Mouse (Mus musculus) cerebellum, postnatal 14 days (tissue): ENCODE measurements around the gene Gm973.

Experiments used
- DNase-seq, 2 experiments: peaks; one replicate each; pipeline ENCODE4 v3.0.0; 2021; ENCODE audit warnings: mixed read lengths in 2 of 2

Gm973 gene

DNA sequence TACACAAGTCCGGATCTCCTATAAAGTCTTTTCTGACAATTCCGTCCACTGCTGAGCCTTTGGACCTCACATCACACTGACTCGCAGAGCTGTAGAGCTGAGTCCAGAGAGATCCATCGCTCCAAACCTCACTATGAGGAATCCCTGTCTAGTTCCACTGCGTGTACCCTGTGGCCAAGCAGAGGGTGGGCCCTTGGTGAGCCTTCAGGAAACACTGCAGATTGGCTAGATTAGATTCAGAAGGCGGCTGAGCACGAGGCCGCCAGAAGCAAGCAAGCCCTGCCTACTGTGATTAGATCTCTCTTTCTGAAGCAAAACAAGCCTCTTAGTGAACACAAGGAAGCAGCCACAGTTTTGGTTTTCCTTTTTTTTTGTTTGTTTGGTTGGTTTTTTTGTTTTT, 27.8 kb downstream of the Gm973 start:
- no peak for DNase-seq

DNA sequence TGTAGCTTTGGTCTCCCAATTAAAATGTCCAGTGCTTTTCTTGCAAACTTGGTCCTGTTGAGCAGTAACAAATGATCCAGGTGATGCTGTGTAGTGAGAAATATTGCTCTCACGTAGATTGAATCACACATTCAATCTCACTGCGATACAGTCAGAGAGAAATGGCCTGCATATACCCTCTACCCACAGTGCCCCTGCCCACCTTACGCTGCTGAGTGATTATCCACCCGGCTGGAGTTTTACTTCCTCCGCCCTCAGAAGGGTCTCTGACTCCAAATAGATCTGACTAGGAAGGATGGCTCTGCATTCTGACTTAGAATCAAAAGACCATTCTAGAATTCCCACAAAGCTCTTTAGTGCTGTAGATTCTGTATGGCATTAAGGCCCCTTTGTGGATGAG, 32.4 kb downstream of the Gm973 start:
- DNase-seq, result no peak

DNA sequence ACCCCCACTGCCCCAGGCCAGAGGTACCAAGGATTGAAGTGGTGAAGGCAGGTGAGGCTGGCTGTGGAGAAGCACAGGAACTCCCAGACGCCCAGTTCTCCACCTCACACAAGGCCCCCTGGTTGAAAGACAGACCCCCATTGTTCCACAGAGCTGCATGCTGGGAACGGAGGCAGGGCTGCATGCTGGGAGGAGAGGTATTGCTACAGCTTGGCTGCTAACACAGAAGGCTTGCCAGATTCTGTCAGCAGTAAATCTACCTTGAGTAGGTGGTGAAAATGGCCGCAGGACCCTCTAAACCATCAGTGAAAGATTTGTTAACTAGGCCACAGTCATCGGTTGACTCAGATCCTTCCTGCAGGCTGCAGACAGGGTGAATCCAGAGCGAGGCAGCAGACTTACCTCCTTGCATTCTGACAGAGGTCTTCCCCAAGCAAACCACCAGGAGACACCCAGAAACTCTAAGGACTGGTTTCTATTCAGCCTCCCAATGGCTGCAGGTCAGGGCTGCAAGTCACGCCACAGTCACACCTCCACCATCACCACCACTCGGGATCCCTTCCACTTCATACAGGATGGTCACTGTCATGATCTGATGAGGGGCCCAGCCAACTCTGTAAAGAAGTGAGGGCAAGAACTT, 33.1 kb downstream of the Gm973 start:
- no peak for DNase-seq

DNA sequence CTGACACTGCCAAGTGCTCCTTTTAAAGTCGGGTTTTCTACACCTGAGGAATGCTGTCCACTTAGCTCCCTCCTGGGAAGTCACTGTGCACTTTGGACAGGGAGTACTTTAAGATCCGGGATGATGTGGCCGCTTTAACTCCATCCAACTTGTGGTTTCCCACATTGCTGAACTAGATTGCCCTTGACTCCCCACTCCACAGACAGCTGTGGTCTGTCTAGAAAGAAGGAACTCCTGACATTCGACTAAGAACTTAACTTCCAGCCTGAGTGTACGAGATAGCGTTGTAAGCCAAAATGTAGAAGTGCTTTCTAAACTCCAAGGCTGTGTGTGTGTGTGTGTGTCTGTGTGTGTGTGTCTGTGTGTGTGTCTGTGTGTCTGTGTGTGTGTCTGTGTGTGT, 34.2 kb downstream of the Gm973 start:
- DNase-seq, result no peak

DNA sequence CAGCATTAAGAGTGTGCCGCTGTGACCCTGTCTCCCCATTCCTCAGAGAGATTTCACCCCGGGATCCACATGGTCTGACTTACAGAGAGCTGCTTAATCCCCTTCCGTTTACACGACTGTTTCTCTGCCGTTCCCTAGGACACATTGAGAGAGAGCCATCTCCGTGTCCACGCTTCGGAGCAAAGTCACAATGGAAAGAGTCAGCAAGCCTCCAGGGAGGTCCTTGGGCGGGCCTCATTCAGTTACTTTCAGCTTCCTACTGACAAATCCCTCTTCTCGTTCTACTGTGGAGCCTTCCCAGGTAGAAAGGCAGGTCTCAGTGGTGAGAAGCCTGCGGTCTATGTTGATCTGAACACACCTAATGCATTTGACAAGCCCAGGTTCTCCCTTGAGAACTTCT, 34.9 kb downstream of the Gm973 start:
- no peak for DNase-seq

DNA sequence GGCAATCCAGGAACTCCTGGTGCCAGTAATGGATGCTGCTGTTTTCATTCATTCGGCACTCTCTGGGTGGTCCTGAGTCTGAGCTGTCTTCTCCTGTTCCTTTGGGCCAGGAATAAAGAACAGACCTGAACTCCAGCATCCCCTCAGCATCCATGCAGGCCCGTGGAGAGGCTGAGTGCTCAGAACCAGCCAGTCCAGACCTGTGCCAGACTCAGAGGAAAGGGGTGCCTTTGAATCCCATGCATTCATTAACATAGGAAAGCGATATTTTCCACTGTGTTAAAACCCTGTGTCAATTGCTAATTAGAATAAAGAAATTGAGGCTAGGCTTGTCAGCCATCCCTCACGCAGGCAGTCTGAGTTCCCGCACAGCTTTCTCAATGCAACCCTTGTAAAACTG, 37.6 kb downstream of the Gm973 start:
- no peak for DNase-seq

DNA sequence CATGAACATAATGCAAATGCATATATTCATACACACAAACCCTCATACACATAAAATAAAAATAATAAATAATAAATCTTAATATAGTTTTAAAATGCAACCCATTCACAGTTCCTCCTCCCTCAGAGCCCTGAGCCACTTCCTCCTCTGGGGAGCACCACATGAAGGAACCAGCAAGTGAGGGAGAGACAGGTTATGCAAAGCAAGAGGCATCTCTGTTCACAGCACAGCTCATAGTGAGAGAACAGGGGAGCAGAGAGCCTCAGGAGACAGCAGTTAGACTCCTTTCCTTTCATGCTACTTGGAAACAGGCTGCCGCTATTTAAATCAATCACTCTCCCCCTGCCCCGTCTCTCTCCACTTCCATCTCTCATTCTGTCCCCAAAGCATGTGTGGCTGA, 47.5 kb downstream of the Gm973 start:
- DNase-seq, result no peak

DNA sequence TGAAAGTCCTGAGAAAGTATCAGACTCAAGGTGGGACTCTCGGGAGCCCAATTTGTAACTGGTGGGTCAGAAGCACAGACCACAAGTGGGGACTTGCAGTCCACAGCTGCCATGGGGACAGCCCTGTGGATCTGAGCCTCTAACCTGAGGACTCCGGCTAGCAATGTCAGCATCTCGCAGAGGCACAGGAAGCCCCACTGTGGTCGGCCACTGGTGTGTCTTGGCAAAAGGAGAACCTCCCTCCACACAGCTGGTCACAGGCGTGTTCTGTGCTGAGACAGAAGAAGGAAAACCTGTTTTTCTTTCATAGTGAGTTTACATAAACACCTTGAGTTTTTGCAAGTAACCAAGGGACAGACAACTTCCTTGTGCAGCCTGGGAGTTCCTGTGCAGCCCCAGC, 49.7 kb downstream of the Gm973 start:
- no peak for DNase-seq

DNA sequence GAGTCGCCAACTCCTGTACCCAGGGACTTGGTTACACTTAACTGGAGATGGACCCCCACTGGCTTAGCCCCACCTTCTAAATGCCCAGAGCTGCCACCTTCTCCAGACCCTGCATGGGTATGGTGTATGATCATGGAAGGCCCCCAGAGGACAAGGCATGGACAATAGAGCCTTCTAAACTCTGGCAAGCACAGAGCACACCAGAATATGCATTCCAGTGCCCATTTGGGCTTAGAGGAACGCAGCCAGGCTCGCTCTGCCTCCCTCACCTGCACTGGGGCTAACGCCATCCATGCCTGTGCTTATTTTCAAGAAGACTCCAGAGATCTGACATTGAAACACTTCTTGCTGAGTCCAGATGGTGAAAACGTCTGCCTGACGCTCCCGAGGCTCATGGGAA, 50.2 kb downstream of the Gm973 start:
- DNase-seq, result peak in 1 of 2 experiments; percentile 44

DNA sequence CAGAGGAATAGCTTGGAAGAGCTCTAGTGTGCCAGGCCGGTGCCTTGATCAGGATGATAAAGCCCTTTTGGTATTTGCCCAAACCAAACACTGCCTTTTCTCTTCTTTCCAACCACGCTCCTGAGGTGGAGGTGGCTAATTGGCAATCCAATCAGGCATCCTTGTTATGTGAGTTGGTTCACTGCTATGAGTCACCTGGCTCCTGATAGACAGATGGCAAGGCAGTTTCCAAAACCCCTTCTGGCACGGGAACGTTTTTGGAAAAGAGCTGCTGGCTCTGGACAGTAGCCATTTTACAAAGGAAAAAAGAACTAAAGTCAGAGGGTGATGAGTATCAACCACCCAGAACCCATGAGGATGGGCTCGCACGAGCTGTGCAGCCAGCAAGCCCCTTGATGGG, 50.9 kb downstream of the Gm973 start:
- peak; percentile 82 to 88 for DNase-seq

DNA sequence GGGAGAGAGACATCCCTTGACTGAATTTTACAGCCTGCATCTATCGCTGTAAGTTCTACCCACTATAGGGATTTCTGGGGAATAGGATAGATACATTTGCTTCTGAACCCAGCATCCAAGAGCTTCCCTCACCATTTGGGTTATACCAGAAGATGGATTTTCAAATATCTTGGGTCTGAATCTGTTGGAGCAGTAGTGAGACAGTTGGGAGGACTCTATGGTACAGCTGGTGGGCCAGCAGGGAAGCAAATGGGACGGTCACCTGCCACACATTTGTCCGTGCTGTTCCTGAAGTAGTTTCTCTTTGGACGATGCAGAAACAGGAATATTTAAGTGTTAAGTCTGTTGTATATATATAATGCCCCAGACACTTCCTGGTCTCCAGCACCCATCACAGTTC, 51.5 kb downstream of the Gm973 start:
- peak; percentile 61 to 71 for DNase-seq

DNA sequence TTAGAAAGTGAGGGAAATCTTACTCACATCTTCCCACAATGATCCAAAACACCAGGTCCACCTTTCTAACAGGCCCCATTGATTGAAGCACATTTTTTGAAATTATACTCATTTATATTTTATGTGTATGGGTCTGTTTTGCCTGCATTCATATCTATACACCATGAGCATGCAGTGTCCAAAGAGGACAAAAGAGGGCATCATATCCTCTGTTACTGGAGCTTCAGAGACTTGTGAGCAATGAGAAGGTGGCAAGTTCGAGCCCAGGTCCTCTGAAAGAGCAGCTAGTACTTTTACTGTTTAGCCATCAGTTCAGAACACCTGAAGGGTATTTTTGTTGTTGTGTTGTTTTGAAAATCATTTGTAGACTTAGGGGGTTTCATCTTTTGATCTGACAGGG, 52.2 kb downstream of the Gm973 start:
- no peak for DNase-seq

DNA sequence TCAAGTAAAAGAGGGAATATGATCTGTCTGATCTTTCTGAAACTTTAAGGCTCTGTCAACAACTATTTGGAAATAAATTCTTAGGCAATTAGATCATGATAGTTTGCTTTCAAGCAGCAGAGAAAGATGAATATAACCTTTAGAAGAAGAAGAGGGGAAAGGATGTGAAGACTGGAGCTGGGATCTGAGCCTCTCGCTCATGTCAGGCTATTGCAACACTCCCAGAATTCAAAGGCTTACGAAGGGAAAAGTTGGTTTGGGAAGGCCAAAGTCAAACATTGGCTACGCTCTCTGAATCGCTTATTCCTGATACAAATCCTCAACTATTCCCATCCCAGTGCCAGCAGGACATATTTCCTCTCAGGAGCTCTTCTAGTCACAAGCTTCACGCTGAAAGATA, 53.2 kb downstream of the Gm973 start:
- DNase-seq, result no peak

DNA sequence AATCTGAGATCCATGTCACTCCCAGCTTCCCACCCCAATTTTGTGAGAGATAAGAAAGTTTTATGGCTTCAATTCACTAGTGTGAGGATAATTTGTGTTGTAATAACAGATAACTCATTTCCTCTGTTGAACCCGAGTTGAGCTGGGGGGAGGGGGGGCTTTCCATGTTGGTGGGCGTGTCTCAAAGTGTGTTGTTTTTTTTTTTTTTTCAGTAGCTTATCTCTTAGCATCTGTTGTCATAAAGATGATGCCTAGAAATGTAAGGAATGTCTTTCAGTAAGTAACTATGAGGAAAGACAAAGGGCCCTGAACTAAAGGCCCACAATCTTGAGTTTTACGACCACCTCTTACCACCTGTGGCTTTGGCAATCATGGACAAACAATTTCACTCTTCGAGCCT, 54.7 kb downstream of the Gm973 start:
- DNase-seq, result no peak

DNA sequence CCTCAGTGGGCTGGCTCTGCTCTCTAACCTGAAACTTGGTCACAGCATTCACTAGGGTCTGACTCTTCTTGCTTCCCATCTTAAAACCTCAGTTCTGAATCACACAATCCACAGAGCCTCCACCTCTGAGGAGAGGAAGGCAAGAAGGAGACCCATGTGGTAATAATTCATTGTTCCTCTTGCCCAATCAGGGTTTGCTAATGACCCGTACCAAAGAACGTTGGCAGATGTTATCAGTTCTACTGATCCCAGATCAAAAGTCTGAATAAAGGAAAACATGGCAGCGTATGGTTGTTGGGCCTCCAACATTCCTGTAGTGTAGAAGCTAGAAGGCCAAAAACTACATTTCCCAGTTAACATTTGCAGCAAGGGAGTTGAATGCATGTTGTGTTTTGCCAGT, 55.4 kb downstream of the Gm973 start:
- DNase-seq, result no peak

DNA sequence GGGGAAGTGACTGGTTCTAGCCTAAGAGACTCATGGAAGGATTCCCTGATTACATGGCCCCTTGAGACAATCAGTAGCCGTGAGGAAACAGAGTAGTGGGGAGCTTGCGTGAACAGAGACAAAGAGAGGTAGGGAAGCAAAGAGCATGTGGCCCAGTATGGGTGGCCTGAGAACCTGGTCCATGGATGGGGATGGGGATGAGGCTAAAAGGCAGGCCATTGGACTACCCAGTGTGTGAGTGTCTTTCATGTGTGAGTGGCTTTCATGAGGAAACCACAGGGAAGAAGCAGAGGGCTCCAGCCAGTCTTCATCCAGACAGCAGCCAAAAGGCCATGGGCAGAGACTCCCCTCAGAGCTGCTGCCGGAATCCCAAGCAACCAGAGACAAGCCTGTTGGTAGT, 57.8 kb downstream of the Gm973 start:
- no peak for DNase-seq

DNA sequence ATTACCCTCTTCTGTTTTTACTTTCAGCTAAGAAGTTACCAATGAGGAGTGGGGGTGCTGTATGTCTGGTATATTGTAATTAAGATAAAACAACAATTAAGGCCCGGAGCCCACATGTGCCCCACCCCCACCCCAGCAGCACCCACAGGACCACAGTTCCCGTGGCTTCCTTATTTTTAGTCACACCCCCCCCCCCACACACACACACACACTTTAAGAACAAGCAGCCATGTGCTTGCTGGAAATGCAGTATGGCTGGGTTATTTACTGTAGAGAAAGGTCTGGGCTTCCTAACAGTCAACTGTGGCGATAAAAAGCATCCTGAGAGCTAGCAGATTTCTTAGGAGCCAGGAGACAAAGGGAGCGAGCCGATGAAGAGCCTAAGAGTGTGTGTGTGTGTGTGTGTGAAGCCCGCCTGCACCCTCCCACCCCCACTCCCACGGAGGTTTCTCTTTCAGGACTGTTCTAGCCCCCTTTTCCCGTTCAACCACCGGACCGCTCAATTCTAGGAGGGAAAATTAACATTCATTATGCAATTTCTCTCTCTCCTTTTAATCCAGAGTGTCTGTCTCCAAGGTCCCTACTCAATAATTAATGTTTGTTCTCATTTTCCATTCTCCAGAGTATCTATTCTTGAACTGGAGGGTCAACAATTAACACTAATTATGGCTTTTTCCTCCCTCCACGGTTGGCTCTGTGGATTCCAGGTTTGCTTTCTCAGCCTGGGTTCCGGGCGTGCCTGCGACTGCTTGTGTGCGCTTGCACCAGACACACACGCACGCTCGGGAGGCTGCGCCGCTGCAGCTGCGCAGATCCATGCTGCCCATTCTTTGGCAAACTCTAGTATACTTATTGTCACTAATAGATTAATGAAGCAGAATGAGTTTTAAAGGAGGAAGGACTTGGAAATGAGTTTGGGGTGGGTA, 58.5 kb downstream of the Gm973 start:
- peak; percentile 31 to 43 for DNase-seq

DNA sequence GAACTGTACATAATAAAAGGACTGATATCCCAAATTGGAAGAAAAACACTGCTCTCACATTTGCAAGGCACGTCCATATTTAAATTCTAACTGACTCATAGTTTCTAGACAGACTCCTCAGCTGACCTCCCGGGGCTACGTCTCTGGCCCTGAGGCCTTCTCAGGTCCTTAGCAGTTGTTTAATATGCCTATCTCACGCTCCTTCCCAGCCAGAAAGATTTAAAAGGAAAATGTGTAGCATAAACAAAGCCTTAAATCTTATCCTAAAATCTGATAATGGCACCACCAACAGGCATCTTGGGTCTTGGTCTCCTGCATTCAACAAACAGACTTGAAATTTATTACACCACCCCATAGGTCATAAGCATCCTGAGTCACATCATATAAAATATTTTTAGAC, 62.7 kb downstream of the Gm973 start:
- no peak for DNase-seq

DNA sequence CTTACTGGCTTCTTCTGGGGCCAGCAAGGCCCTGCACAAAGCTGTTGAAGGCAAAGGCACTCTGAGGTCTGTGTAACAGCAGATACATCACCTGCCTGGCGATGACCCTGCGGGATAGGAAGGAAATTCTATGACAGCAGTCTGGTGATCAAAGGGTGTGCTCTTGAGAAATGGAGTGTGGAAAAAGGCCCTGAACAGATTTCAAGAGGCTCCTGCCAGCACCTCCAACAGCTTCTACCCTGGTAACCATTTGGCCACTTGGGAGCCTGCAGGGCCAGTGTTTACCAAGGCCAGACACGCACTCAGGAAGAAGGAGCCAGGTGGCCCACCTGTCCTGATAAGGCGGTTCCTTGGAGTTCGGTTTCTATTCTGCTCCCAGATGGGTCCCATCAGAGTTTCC, 63.3 kb downstream of the Gm973 start:
- DNase-seq, result peak; percentile 24 to 66

DNA sequence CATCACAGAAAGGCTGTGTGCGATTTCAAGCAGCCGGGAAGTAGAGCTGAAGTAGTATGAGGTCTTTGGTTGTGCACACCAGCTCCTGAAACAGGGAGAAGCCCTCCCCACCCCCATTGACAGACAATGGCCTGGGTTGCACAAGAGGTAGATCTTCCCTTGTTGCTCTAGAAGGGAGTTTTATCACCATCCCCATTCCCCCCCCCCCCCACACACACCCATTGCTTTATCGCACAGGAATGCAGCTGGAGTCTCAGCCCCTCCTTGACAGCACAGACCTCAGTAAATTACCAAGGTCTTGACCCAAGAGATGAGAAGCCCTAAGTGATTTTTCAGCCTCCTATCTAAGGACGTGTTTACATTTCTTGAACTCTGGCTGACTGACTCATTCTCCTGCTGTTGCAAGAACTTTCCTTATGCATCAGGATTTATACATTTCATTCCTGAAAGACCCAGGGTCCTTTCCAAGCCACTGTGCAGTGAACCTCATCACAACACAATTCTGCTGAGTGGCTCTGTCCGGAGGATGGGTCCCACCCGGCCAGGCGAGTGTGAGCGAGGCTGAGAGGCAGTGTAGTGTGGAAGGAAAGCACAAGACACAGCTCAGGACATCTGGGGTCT, 64.2 kb downstream of the Gm973 start:
- DNase-seq, result no peak

DNA sequence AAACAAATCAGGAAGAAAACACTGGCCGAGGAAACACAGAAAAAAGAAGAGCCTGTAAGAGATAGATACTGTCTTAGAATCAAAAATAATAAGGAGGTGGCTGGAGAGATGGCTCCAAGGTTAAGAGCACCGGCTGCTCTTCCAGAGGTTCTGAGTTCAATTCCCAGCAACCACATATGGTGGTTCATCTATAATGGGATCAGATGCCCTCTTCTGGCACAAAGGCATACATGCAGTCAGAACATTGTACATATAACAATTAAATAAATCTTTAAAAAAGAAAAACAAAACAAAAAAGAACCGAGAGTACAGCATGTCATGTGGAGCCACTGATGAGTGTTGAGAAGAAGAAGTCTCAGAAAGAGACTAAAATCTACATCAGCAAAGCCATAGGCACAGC, 64.8 kb downstream of the Gm973 start:
- no peak for DNase-seq

DNA sequence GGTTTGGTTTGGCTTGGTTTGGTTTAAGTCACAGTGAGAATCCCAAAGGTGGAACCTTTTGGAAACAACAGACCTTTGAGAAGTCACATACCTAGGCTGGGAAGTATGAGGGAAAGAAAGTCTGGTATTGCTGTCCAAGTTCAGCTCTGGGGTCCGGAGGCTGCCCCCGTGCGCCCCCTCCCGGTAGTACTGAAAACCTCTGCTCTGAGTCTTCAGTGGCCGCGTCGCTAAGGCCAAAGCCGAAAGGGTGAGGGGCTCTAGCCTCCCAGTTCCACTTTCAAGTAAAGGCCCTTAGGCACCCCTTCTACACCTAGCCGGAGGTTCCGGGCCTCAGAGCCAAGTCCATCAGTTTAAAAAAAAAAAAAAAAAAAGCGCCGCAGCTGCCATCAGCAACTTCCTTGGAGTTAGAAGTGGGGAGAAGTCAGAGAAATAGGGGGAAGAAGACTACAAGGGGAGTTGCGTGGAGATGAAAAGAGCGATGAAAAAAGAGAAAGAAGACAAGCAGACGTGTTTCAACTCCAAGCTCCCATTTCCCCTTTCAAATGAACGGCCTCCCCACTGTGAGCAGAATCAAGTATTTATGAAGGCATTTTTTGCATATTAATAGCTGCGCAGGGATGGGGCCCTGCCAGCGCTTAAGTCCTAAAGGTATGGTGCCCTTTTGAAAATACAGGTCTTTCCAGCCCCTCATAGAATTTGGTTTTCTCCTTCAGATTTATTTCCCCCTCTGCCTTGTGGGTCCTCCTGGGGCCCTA, 68.8 kb downstream of the Gm973 start:
- DNase-seq, result peak; percentile 89 to 91

DNA sequence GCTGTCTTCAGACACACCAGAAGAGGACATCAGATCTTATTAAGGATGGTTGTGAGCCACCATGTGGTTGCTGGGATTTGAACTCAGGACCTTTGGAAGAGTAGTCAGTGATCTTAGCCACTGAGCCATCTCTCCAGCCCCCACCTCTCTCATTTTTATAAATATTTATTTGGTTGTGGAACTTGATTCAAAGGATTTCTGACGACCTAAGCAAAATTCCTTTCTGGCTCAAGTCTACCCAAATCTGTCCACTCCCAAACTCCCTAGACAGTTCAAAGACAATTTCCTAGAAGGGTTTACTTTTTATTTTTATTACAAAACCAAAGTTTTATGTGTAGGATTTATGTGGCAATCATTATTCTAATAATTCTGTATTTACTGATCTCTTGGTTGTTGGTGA, 73.2 kb downstream of the Gm973 start:
- no peak for DNase-seq
